Mouse (Mus musculus): ENCODE data around the gene Ptgfrn.
A peak's percentile ranks its signal among the peaks of the same experiment; 100 is the strongest.

The Ptgfrn gene

DNA sequence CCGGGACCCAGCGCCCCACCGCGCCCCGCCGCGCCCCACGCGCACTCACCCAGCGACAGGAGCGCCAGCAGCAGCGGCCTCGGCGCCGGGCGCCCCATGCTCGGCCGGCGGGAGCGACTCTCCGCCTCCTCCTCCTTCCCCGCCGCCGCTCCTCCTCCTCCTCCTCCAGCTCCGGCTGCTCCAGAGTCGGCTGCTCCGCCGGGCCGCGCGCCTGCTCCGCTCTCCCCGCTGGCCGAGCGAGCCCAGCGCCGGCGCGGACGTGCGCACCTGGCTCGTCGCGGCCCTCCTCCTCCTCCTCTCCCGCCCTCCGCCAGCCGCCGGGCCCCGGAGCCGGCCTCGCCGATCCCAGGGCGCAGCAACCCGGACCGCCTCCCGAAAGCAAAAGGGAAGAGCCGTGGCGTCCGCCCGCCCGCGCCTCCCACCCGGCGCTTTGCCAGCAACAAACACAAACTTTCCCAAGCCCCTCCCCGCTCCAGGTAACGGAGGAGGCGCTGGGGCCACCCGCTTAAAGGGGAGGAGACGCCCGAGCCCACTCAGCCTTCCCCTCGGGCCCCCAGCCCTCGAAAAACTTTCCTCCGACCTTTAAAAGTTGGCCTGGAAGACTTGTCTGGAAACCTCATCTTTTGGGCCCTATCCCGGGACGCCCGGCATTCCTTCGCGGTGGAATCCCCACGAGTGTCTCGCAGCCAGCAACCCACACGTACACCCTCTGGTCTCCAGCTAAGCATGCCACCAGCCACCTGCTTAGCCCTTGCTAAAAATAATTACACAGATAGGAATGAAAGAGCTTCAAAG lies at the start of gene Ptgfrn:
Ptgfrn (minus strand) TSS at position 236 of the 795 bp plus-strand sequence.
- peak; percentile 64 to 67 for DNase-seq

DNA sequence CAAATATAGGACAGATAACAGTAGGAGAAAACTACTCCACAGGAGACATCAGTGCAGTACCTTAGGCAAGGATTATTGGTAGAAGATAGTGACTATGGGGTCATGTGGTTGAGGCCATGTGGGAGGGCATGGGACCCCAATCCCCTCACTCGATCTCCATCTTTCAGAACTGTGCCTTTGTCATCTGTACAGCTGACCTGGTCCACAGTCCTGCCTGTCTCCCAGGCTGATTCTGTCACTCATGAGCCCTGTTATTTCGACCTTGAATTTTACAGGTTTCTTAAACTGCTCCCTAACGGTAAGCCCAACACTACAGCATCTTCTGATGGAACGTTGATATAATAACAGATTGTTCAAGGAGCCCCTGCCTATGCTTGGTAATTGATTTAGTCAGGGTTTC lies 49.6 kb upstream of the Ptgfrn start:
- no peak for DNase-seq

DNA sequence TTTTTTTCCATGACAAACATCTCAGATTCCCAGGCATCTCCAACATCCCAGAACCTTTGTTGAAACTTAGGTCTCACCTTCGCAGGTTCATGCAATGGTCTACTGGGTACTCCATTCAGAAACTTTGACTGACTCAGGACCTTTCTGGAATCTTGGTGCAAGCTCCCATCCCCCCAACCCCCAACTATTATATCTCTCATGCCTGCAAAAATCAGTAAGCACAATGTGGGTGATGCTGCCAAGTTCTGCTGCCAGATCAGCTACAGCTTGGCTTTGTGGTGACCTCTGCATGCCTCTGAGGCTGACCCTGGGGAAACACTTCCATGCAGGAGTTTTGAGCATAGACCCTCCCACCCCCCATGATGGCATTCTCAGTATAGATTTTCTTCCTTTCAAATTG lies 44.0 kb upstream of the Ptgfrn start:
- no peak for DNase-seq

DNA sequence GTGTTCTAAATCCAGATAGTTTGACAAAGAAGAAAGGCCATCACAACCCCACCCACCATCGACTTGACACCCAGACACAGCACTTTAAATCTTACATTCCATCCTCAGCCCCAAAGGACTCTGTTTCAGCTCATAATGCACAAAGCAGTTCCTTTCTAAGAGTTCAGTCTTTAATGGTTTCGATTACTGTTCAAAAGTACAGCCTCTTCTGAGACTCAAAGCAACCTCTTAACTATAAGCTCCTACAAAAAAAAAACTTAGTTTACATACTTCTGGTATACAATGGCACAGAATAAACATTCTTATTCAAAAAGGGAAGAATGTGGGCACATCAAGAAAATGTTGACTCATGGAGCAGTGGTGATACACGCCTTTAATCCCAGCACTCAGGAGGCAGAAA lies 43.3 kb upstream of the Ptgfrn start:
- no peak for DNase-seq

DNA sequence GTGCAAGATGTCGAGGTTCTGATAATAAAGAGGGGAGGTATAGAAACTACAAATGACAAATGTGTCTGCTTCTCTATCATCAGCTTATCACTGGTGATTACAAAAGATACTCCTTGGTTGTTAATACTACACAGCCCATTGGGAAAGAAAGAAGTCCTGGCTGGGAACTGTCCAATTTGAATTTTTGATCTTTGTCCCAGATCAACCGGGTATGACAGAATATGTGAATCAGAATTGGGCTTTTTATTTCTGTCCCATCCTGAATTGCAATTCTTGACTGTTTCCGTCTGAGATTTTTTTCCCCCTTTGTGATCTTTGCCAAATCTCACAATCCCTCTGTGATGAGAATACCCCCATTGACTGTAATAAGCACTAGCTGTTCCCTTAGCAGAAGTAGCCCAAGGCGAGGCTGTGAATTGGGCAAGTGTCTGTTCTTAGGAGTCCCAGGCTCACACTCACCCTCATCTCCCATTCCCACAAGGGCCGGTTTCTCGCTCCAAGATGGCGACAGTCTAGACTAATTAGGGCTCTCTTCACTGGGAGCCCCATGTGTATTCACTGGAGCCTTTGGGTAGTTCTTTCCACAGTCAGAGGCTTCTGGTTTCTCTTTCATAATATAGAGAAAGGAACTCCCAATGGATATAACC lies 36.2 kb upstream of the Ptgfrn start:
- DNase-seq = peak in 1 of 2 experiments; percentile 22

DNA sequence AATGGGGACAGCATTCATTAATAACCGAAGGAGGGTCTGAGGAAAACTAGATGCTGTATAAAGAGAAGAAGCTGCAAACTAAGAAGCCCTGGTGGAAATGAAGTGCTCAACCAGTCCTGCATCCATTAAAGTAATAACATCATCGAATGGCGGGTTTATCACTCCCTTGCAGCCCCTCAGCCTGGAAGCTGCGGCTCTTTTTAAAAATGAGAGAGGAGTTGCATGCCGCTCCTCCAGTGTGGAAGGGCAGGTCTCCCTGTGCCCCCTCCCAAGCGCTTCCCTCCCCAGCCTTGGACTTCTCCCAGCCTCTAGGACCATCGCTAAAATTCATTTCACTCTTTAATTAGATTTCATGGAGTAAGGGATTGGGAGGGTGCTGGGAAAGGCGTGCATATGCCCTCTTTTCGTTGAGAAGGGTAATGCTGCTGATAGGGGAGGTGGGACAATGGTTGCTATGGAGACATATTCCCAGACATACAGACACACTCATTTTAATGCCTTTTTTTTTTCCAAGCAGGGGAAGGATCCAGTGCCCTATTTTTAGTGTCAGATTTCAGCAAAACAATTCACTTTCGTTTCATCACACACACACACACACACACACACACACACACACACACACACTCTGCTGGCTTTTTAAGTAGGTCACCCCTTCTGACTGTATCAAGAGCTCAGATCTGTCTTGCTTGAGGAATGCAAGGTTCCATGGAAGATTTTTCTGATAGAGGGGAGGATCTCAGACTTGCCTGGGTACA lies 35.4 kb upstream of the Ptgfrn start:
- peak; percentile 61 to 74 for DNase-seq

DNA sequence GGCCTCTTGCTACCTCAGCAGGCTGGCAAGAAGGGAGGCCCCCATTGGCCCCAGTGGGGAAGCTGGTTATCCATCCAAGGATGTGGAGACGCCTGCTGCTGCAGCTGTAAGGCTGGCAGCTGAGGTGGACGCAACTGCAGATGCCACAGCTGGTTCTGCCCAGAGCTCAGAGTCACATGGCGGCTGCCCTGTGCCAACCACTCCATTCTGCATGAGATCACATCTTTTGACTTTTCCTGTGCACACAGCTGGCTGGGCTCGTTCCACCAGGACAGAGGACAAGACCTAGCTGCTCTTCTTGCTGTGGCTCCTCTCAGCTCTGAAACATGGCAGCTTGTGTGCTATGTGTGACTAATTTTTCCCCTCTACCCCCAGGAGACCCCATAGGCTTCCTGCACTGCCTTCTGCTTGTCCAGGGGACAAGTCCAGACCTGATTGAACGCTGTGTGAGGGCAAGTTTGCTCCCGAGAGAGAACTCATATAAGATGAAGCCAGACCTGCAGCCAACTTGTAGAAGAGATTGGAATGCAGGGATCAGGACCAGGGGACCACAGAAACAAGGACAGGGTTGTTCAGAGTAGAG lies 34.4 kb upstream of the Ptgfrn start:
- DNase-seq = no peak

DNA sequence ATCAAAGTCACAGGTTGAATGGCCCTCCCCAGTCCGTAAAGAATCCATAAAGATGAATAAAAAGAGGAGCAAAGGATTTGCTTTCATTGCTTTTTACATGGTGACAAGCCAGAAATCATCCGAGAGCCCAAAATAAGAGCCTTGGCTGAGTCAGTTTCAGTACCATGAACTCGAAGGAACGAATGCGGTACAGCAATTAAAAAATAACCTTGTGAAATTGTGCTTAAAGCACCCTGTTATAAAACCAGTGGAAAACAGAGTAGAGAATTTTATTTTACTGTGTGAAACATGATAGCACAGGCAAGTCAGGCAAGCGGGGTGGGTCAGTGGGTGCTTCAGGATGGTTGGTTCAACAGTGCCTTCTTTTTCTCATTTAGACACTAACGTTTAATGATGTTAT lies 33.4 kb upstream of the Ptgfrn start:
- no peak for DNase-seq

DNA sequence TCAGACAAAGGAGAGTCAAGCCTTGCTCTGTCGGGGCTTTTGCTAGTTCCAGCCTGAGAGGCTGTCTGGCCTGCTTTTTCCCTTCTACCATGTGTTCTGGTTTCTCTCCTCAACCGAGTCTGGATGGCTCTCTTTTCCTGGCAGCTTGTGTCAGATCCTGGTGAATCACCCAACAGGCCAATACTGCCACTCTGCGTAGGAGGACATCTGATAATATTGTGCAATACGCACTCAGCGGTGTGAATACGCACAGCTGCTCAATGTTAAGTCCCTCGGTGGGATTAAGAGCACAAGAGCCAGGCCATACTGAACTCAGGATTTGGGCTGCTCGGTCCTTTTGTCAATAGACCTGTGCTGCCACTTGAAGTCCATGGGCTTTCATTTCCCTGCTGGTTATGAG lies 31.8 kb upstream of the Ptgfrn start:
- DNase-seq = peak; percentile 34 to 37

DNA sequence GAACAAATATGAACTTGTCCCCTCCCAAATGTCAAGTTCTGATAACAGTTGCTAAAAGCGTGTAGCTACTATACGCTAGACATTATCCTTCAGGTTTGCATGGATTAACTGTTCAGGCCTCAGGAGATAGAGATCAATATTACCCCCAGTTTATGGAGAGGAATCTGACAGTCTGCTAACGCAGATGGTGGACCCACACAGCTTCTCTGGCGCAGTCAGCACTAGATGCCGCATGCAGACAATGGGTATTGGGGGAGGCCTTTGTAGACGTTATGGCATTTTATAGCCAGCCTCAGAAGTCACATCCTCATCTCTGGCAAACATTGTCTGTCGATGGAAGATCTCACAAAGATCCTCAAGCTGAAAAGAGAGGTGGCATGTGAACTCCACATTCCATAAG lies 29.9 kb upstream of the Ptgfrn start:
- DNase-seq = no peak

DNA sequence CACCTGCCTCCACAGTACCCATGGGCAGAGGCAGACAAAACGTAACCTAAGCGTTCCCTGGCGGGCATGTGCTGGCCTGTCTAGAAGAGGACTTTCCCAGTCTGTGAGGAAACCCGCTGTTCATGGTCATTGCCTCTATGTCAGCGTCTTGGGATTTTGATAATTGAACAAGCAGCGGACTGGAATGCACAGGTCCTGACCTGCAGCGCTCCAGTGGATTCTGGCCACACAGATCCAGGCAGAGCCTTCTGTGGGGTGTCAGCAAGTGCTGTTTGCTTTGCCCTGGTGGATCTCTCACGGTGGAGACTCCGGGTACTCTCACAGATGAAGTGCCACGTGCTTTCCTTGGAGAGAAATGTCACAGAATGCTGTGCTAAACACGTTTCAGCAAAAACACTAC lies 26.4 kb upstream of the Ptgfrn start:
- no peak for DNase-seq

DNA sequence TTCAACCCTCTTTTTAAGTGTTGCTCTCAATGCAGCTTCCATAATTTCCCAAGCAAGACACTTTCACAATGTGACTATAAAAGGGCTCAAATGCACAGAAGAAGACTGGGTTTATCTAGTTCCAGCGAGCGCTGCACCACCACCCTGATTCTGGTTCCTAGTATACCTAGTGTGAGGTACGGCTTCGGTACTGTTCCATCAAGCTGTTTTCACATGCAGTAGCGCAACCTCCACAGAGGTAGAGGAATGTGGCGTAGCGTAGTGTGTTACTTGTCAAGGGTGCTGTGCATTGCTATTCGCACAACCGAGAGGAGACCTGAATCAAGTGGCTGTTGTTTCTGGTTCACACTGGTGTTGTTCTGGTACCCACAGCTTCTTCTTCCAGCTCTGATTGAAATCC lies 24.8 kb upstream of the Ptgfrn start:
- no peak for DNase-seq

DNA sequence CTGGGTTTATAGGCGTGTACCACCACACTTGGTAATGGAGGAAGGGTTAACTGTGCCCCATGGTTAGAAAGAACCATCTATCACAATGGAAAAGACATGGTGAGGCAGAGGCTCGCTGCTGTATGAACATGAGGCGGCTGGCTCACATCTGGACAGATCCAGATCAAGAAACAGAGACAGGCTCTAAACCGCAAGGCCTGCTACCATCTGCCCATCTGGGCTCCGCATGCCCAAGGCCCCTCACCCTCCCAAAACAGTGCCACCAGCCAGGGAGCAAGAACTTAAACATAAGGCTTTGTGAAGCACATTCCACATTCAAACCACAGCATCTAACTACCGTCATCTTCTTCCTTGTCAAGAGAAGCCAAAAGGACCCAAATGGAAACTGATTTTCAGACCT lies 22.9 kb upstream of the Ptgfrn start:
- DNase-seq = no peak

DNA sequence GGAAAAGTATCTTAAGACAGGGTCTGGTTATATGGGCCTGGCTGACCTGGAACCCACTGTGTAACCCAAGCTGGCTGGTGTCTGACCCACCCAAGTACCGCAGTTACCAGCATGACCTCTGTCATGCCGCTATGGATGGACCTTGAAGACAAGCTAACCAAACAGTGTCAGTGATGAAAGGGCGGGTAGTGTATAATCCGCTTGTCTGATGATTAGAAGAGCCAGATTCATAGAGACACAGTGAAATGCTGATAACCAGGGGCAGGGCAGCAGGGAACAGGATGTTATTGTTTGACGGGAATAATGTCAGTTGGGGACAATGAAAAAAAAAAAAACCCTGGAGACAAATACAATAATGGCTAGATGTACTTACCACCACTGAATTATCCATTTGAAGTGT lies 21.7 kb upstream of the Ptgfrn start:
- no peak for DNase-seq

DNA sequence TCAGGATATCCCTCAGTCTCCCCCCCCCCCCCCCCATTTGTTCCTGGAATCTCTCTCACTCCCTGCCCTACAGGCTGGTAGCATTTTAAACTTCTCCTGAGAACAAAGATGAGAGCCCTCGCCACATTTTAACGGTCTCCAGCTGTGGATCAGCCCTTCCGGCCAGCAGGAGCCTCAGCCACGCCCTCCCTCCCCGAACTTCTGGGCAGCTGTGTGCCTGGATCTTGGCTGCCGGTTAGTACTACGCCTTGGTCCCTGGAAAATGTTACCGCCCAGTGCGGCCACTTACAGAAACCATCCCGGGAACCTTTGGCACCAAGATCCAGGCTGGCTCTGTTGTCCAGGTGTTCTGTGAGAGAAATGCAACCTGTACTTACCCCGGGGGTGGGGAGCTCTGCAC lies 20.4 kb upstream of the Ptgfrn start:
- no peak for DNase-seq

DNA sequence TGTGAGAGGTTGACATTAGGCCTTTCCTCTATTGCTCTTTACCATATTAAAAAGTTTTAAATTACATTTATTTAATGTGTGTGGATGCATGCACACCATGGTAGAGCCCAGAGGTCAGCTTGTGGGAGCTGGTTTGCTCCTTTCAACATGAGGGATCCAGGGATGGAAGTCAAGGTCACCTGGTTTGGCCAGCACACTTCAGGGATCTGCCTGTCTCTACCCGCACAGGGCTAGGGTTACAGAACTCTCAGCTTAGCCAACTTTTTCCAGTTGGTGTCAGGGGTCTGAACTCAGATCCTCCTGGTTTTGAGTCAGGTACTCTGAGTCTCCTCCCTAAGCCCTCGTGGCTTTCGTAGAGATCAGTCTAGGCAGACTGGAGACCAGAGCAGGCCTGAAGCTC lies 19.5 kb upstream of the Ptgfrn start:
- no peak for DNase-seq

DNA sequence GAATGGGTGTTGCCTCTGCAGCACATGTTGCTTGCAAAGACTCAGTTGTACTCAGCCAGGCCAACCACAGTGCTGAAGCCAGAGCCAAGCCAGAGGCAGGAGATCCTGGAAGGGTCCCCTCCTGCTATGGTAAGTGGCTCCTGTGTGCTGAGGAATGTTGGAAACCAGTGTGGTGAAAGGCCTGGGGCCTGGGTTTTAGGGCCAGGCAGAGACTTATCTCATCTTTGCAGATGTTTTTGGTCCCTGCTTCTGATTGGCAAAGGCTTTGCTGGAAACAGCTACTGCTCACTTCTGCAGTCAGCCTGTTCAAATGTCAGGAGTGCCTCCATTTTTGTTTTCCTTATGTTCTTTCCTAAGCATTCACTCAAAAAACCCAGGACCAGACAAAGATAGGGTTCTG lies 19.0 kb upstream of the Ptgfrn start:
- no peak for DNase-seq

DNA sequence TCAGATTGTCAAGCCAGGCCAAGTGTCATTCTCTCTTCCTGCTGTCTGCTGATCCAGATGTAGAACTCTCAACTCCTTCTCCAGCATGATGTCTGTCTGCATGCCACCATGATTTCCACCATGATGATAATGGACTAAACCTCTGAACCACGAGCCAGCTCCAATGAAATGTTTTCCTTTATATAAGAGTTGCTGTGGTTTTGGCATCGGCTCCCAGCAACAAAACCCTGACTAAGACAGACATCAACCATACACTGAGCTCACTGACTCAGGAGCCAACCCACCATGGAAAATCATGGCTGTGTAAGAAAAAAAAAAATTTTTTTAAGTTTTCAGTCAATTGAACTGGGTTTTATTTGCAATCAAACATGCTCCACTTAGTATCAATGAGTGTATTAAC lies 17.7 kb upstream of the Ptgfrn start:
- no peak for DNase-seq

DNA sequence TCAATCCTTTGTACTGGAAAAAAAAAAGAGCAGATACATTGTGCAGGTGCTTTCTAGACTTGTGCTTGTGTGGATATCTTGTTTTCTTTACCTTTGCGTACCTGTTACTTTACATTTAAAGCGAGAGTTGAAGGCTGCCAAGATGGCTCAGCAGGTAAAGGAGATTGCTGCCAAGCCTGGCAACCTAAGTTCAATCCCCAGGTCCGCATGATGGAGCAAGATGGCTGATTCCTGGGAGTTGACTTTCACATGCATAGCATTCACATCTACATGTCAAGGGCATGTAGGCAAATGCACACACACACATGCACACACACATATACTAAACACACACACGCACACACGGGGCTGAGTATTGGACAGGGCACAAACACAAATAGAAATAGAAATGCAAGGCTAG lies 14.6 kb upstream of the Ptgfrn start:
- no peak for DNase-seq

DNA sequence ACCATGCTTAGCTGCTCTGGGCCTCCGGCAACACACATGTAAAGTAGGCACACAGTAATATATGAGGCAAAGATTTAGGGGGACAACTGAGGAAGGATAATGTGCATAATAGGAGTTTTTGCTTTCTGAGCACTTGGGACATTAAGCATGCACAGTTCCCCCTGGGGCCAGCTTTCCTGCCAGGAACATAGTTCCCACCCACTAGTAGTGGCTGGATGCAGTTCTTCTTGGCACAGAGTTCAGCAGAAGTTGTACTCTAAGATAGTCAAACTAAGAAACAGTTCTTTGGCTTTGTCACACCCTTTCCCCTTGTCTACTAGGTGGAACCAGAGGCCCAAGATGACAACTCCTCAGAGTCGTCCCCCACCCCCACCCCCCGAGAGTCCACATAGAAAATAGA lies 12.4 kb upstream of the Ptgfrn start:
- DNase-seq = no peak

DNA sequence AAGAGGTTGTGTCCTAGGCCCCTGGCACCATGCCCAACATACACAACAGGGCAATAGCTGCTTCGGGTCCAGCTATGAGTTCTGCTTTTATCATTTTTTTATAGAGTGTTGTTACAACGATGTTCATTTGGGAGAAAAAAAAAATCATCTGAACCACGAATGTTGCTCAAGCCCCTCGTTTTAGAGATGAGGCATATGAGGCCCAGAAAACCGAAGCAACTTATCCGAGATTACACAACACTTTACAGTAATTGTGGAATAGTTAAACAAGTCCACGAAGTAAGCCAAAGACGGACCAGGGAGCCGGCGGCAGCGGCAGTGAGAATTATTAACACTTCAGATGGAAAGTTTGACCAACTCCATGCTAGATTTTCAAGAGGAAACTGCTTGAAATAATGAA lies 7.7 kb upstream of the Ptgfrn start:
- DNase-seq = no peak

DNA sequence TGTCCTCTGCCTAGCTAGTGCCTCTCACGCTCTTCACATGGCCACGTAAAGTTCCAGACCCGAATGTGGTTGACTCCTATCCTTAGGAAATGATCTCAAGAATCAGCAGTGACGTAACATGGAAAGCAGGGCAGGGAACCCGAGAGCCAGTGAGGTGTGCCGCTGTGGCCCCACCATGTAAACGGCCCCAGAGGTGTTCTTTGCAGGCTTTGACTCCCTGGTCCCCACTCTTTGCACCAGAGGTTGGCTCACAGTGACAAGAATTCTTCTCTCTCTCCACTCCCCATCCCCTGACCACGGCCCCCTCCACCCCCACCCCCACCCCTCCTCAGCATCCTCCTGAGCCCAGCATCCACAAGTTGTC lies 7.3 kb upstream of the Ptgfrn start:
- DNase-seq = no peak
